In genomic region chr13:99560674-99561639, GRCm38 (mm10) we compare ENCODE assay signal across 9 mouse cellular contexts. TPM values are rescaled to one million over a fixed set of nuclear protein-coding genes. Genes with fewer than 3 reads are reported as not detected.
A peak's percentile ranks its signal among the peaks of the same experiment; 100 is the strongest.
DNase-seq lines count a peak whose midpoint lies in the region; ATAC-seq lines count a peak whose summit lies in the region.
"Had no signal": no experiment of that assay in that cellular context is flagged by ENCODE, and none has a peak within 500 bp of the region (broad histone marks: within the 10 kb centered on the region; RNA-seq: fewer than 3 reads in every experiment).

No protein-coding gene starts in this region.

- DNase-seq in hindbrain, embryonic 10.5 days (ENCODE audit: low spot score): no peak
- no peak for DNase-seq in hindbrain, embryonic 11.5 days (ENCODE audit: low spot score)
- DNase-seq in urinary bladder, postnatal 14 days (ENCODE audit: low spot score): peak; percentile 17
- no peak for DNase-seq in urinary bladder, adult 2 months (ENCODE audit: low spot score)
- DNase-seq in midbrain, embryonic 11.5 days (ENCODE audit: low spot score, missing footprints): peak; percentile 79
- no peak for DNase-seq in embryo, embryonic 10.5 days (ENCODE audit: low spot score)
- no peak for DNase-seq in c-Kit-positive CD71-positive TER-119-positive erythroid progenitor cells, embryonic 14.5 days (ENCODE audit: low spot score)
- no peak for DNase-seq in kidney, adult 8-10 months

- H3K9me3 ChIP-seq in hindbrain, embryonic 10.5 days: no peaks in the 10 kb centered on the region
- no peaks in the 10 kb centered on the region for H3K9me3 ChIP-seq in hindbrain, embryonic 11.5 days (ENCODE audit: control insufficient read depth, low read length)
- H3K9me3 ChIP-seq in midbrain, embryonic 11.5 days (ENCODE audit: control insufficient read depth, low read length): no peaks in the 10 kb centered on the region

- 62% methylated on average over 12 of the region's 13 CpGs for WGBS in hindbrain, embryonic 10.5 days
- 57% methylated on average over 13 of the region's 13 CpGs for WGBS in hindbrain, embryonic 11.5 days
- WGBS in midbrain, embryonic 11.5 days: 43% methylated on average over 12 of the region's 13 CpGs

- H3K4me2 ChIP-seq in hindbrain, embryonic 11.5 days (replicated peaks; ENCODE audit: low read depth, low read length): no peak overlapping the region
- no peak overlapping the region for H3K4me2 ChIP-seq in midbrain, embryonic 11.5 days

- no peak for ATAC-seq in hindbrain, embryonic 11.5 days (ENCODE audit: low FRiP score)
- ATAC-seq in midbrain, embryonic 11.5 days (ENCODE audit: low FRiP score): peak; percentile 62; the same call in 1 of the 2 replicates

- no peak overlapping the region for H3K9ac ChIP-seq in hindbrain, embryonic 11.5 days (ENCODE audit: low read depth, low read length)
- no peak overlapping the region for H3K9ac ChIP-seq in midbrain, embryonic 11.5 days (ENCODE audit: low read length)

- peaks cover 35% of the 10 kb centered on the region for H3K4me1 ChIP-seq in hindbrain, embryonic 10.5 days (replicated peaks)
- H3K4me1 ChIP-seq in hindbrain, embryonic 11.5 days (replicated peaks; ENCODE audit: control insufficient read depth, insufficient read depth, low read length): peaks cover 2% of the 10 kb centered on the region; the same call in 1 of the 2 replicates
- peaks cover 10% of the 10 kb centered on the region; the same call in 1 of the 2 replicates for H3K4me1 ChIP-seq in midbrain, embryonic 11.5 days (ENCODE audit: control insufficient read depth, insufficient read depth, low read length)

- H3K4me3 ChIP-seq in hindbrain, embryonic 10.5 days: no peak overlapping the region
- H3K4me3 ChIP-seq in hindbrain, embryonic 11.5 days (ENCODE audit: low read depth, low read length): no peak overlapping the region
- H3K4me3 ChIP-seq in midbrain, embryonic 11.5 days (ENCODE audit: low read depth, low read length): no peak overlapping the region
- H3K4me3 ChIP-seq: left cerebral cortex, adult 2 months had no signal

- 0 out of 2 replicates have a peak, but pooled peaks cover 3% of the 10 kb centered on the region for H3K27me3 ChIP-seq in hindbrain, embryonic 10.5 days (ENCODE audit: insufficient read depth, poor library complexity, severe bottlenecking)
- no peaks in the 10 kb centered on the region for H3K27me3 ChIP-seq in hindbrain, embryonic 11.5 days (ENCODE audit: control insufficient read depth, insufficient read depth, low read length)
- H3K27me3 ChIP-seq in midbrain, embryonic 11.5 days (ENCODE audit: control insufficient read depth, insufficient read depth, low read length): no peaks in the 10 kb centered on the region

- H3K27ac ChIP-seq in hindbrain, embryonic 10.5 days: peak overlapping the region; percentile 17; the same call in 1 of the 2 replicates
- no peak overlapping the region for H3K27ac ChIP-seq in hindbrain, embryonic 11.5 days (ENCODE audit: low read depth, low read length)
- H3K27ac ChIP-seq in midbrain, embryonic 11.5 days (ENCODE audit: low read depth, low read length): 0 out of 2 replicates have a peak overlapping the region, but pooled peaks have one; percentile 53
- H3K27ac ChIP-seq: left cerebral cortex, adult 2 months had no signal

- H3K36me3 ChIP-seq in hindbrain, embryonic 10.5 days: no peaks in the 10 kb centered on the region
- no peaks in the 10 kb centered on the region for H3K36me3 ChIP-seq in hindbrain, embryonic 11.5 days (ENCODE audit: control insufficient read depth, insufficient read depth, low read length)
- no peaks in the 10 kb centered on the region for H3K36me3 ChIP-seq in midbrain, embryonic 11.5 days (ENCODE audit: control insufficient read depth, insufficient read depth, low read length)

RNA-seq across cellular contexts. Expression of gene Map1b, which starts 44.6 kb away (rescaled TPM):
- polyA plus RNA-seq in hindbrain, embryonic 10.5 days (2016; fragmentation: Nextera tagmentation; extraction: Ambion mirVana): 743 and 1,096 TPM in 2 replicates
- polyA plus RNA-seq in hindbrain, embryonic 11.5 days (2014; fragmentation: Nextera tagmentation; extraction: Ambion mirVana): 1,051 and 1,521 TPM in 2 replicates
- polyA plus RNA-seq in urinary bladder, adult 2 months (2012; rRNA removed): 7.6 and 16.2 TPM in 2 replicates
- polyA plus RNA-seq in midbrain, embryonic 11.5 days (2014; fragmentation: Nextera tagmentation; extraction: Ambion mirVana): 911 and 979 TPM in 2 replicates

Comparison
In these comparisons a context has a peak if more than half of its experiments do, and no peak if none do; other contexts are left out.
1. DNase-seq: peak in urinary bladder, postnatal 14 days (single experiment) and midbrain, embryonic 11.5 days (single experiment); none in hindbrain, embryonic 10.5 days (single experiment), hindbrain, embryonic 11.5 days (single experiment), urinary bladder, adult 2 months (single experiment), embryo, embryonic 10.5 days (single experiment), c-Kit-positive CD71-positive TER-119-positive erythroid progenitor cells, embryonic 14.5 days (single experiment) and kidney, adult 8-10 months (0 of 2).
2. RNA of gene Map1b, which starts 44.6 kb away (polyA plus RNA-seq): 1,051 to 1,521 TPM in hindbrain, embryonic 11.5 days, 743 to 1,096 TPM in hindbrain, embryonic 10.5 days and 911 to 979 TPM in midbrain, embryonic 11.5 days; 7.6 to 16.2 TPM in urinary bladder, adult 2 months; every median in the first group is over 10 times any median in the second.